Mouse (Mus musculus) stomach, embryonic 15.5 days (tissue): ENCODE data around the gene A930017K11Rik. TPM values are rescaled to one million over a fixed set of nuclear protein-coding genes. Genes with fewer than 3 reads are reported as not detected.

Experiments used
- ATAC-seq: fragments of 200-750 bp; cut with Nextera tagmentation; 2 replicates; pipeline ENCODE4 v1.8.0; 2017; ENCODE audit warnings: low read depth, moderate number of reproducible peaks, moderate TSS enrichment; ENCODE audit not compliant: insufficient read depth, low FRiP score
- H3K27ac ChIP-seq: fragments of 300-500 bp; sonication (generic); 2 replicates; pipeline ENCODE4 v1.5.1; 2015; ENCODE audit warnings: mild to moderate bottlenecking, inconsistent platforms
- H3K27me3 ChIP-seq: fragments of 300-500 bp; sonication (generic); replicated peaks from 2 replicates; pipeline ENCODE4 v1.6.1; 2015; ENCODE audit warnings: inconsistent platforms
- H3K36me3 ChIP-seq: fragments of 300-500 bp; sonication (generic); 2 replicates; pipeline ENCODE4 v1.6.1; 2015; ENCODE audit warnings: inconsistent platforms
- H3K4me1 ChIP-seq: fragments of 300-500 bp; sonication (generic); 2 replicates; pipeline ENCODE4 v1.6.1; 2015; ENCODE audit warnings: inconsistent platforms
- H3K4me2 ChIP-seq: fragments of 300-500 bp; sonication (generic); 2 replicates; pipeline ENCODE4 v1.6.1; 2015; ENCODE audit warnings: mild to moderate bottlenecking, inconsistent platforms
- H3K4me3 ChIP-seq: fragments of 300-500 bp; sonication (generic); replicated peaks from 2 replicates; pipeline ENCODE4 v1.5.1; 2015; ENCODE audit warnings: inconsistent platforms
- H3K9ac ChIP-seq: fragments of 300-500 bp; sonication (generic); 2 replicates; pipeline ENCODE4 v1.6.1; 2015; ENCODE audit warnings: inconsistent platforms
- H3K9me3 ChIP-seq: fragments of 300-500 bp; sonication (generic); 2 replicates; pipeline ENCODE4 v1.6.1; 2016; ENCODE audit warnings: inconsistent platforms
- WGBS: fragments of 180-500 bp; shearing (Covaris S2); methylation state at CpG from one replicate; pipeline ENCODE4 v1.1.7; 2015; 5-methylcytosine and 5-hydroxymethylcytosine counted together
- polyA plus RNA-seq: library from polyadenylated mRNA; unstranded; fragments of >200 nt; fragmentation: Nextera tagmentation; extraction: Ambion mirVana; gene quantifications from 2 replicates; pipeline ENCODE4 v1.2.1, GENCODE M21; 2015

Gene A930017K11Rik
- polyA plus RNA-seq, 1 experiment from 2014 or later: 0.24 TPM

GRCm38 (mm10) chr17:25957586-25958051, 5.3 kb upstream of the A930017K11Rik start:
- 85% methylated on average over 14 of the region's 14 CpGs for WGBS

GRCm38 (mm10) chr17:25956631-25957030, 4.3 kb upstream of the A930017K11Rik start:
- H3K9me3 ChIP-seq: no peaks in the 10 kb centered on the region

More at GRCm38 (mm10) chr17:25957586-25958051, 5.3 kb upstream of the A930017K11Rik start:
- Histone ChIP-seq H3K9me3 (no peaks in the 10 kb centered on the region), H3K36me3 (peaks cover 18% of the 10 kb centered on the region; the same call in 1 of the 2 replicates), H3K4me1 (no peaks in the 10 kb centered on the region), H3K9ac (no peak overlapping the region), H3K27me3 (peaks cover 11% of the 10 kb centered on the region), H3K4me2 (no peak overlapping the region), H3K27ac (no peak overlapping the region), H3K4me3 (no peak overlapping the region)
- no peak for ATAC-seq

GRCm38 (mm10) chr17:25956201-25956600, 3.8 kb upstream of the A930017K11Rik start:
- Histone ChIP-seq H3K4me1 (peaks cover 10% of the 10 kb centered on the region), H3K36me3 (peaks cover 13% of the 10 kb centered on the region; the same call in 1 of the 2 replicates), H3K27me3 (peaks cover 26% of the 10 kb centered on the region), H3K9me3 (no peaks in the 10 kb centered on the region), H3K27ac (no peak overlapping the region), H3K4me3 (no peak overlapping the region), H3K9ac (no peak overlapping the region), H3K4me2 (no peak overlapping the region)
- ATAC-seq: no peak
- WGBS: 82% methylated on average over 7 of the region's 7 CpGs

More at GRCm38 (mm10) chr17:25956631-25957030, 4.3 kb upstream of the A930017K11Rik start:
- Histone ChIP-seq H3K36me3 (peaks cover 16% of the 10 kb centered on the region; the same call in 1 of the 2 replicates), H3K27ac (no peak overlapping the region), H3K9ac (no peak overlapping the region), H3K4me3 (no peak overlapping the region), H3K4me2 (no peak overlapping the region), H3K27me3 (peaks cover 21% of the 10 kb centered on the region), H3K4me1 (peaks cover 5% of the 10 kb centered on the region)
- 77% methylated on average over 7 of the region's 7 CpGs for WGBS
- no peak for ATAC-seq

- H3K9me3 ChIP-seq: no peaks in the 10 kb centered on the region
- H3K36me3 ChIP-seq: peaks cover 11% of the 10 kb centered on the region; the same call in 1 of the 2 replicates
- no peak for ATAC-seq
- H3K9ac ChIP-seq: no peak overlapping the region
- H3K4me3 ChIP-seq: no peak overlapping the region
- H3K27ac ChIP-seq: no peak overlapping the region
- peaks cover 12% of the 10 kb centered on the region for H3K4me1 ChIP-seq
- peaks cover 29% of the 10 kb centered on the region for H3K27me3 ChIP-seq
- 40% methylated on average over 3 of the region's 3 CpGs for WGBS
- no peak overlapping the region for H3K4me2 ChIP-seq
These were observed 3.4 kb upstream of the A930017K11Rik start for GRCm38 (mm10) chr17:25955736-25956135.

GRCm38 (mm10) chr17:25954671-25955070, 2.3 kb upstream of the A930017K11Rik start:
- ATAC-seq: no peak
- Histone ChIP-seq H3K27ac (no peak overlapping the region), H3K4me1 (peaks cover 12% of the 10 kb centered on the region), H3K36me3 (0 out of 2 replicates have a peak, but pooled peaks cover 2% of the 10 kb centered on the region), H3K9me3 (no peaks in the 10 kb centered on the region), H3K9ac (no peak overlapping the region), H3K4me3 (no peak overlapping the region), H3K27me3 (peaks cover 38% of the 10 kb centered on the region), H3K4me2 (no peak overlapping the region)
- 91% methylated on average over 1 of the region's 2 CpGs for WGBS

GRCm38 (mm10) chr17:25953161-25953560, 796 bp upstream of the A930017K11Rik start:
- 80% methylated on average over 5 of the region's 5 CpGs for WGBS
- no peak for ATAC-seq

GRCm38 (mm10) chr17:25951225-25951802, 1.1 kb downstream of the A930017K11Rik start:
- H3K9me3 ChIP-seq: no peaks in the 10 kb centered on the region
- under 1% methylated on average over 33 of the region's 33 CpGs for WGBS
- peaks cover 38% of the 10 kb centered on the region for H3K27me3 ChIP-seq
- ATAC-seq: peak; percentile 29; the same call in 1 of the 2 replicates
- no peaks in the 10 kb centered on the region for H3K36me3 ChIP-seq
- peak overlapping the region; percentile 41 for H3K4me3 ChIP-seq
- H3K27ac ChIP-seq: no peak overlapping the region
- peaks cover 12% of the 10 kb centered on the region for H3K4me1 ChIP-seq
- peak overlapping the region; percentile 85 for H3K4me2 ChIP-seq
- H3K9ac ChIP-seq: 0 out of 2 replicates have a peak overlapping the region, but pooled peaks have one; percentile 9

More at GRCm38 (mm10) chr17:25953161-25953560, 796 bp upstream of the A930017K11Rik start:
- peaks cover 38% of the 10 kb centered on the region for H3K27me3 ChIP-seq
- H3K9ac ChIP-seq: no peak overlapping the region
- no peaks in the 10 kb centered on the region for H3K36me3 ChIP-seq
- H3K27ac ChIP-seq: no peak overlapping the region
- no peak overlapping the region for H3K4me3 ChIP-seq
- no peak overlapping the region for H3K4me2 ChIP-seq
- no peaks in the 10 kb centered on the region for H3K9me3 ChIP-seq
- peaks cover 12% of the 10 kb centered on the region for H3K4me1 ChIP-seq

- no peak for ATAC-seq
- Histone ChIP-seq H3K27ac (no peak overlapping the region), H3K4me2 (no peak overlapping the region), H3K4me3 (no peak overlapping the region), H3K4me1 (peaks cover 12% of the 10 kb centered on the region), H3K9ac (no peak overlapping the region), H3K9me3 (no peaks in the 10 kb centered on the region), H3K36me3 (no peaks in the 10 kb centered on the region), H3K27me3 (peaks cover 38% of the 10 kb centered on the region)
- 0% methylated on average over 3 of the region's 3 CpGs for WGBS
These were observed 1.7 kb downstream of the A930017K11Rik start for GRCm38 (mm10) chr17:25950706-25951105.

- Histone ChIP-seq H3K9me3 (no peaks in the 10 kb centered on the region), H3K27ac (no peak overlapping the region), H3K4me3 (no peak overlapping the region), H3K9ac (no peak overlapping the region), H3K4me2 (no peak overlapping the region), H3K27me3 (peaks cover 38% of the 10 kb centered on the region), H3K4me1 (peaks cover 12% of the 10 kb centered on the region), H3K36me3 (no peaks in the 10 kb centered on the region)
- ATAC-seq: no peak
- 71% methylated on average over 5 of the region's 5 CpGs for WGBS
These were observed 2.4 kb downstream of the A930017K11Rik start for GRCm38 (mm10) chr17:25949981-25950380.

GRCm38 (mm10) chr17:25948051-25948450, 4.3 kb downstream of the A930017K11Rik start:
- WGBS: 82% methylated on average over 8 of the region's 8 CpGs
- no peak for ATAC-seq
- Histone ChIP-seq H3K27ac (no peak overlapping the region), H3K4me1 (peaks cover 12% of the 10 kb centered on the region), H3K4me3 (no peak overlapping the region), H3K27me3 (peaks cover 31% of the 10 kb centered on the region), H3K9ac (no peak overlapping the region), H3K4me2 (no peak overlapping the region), H3K36me3 (no peaks in the 10 kb centered on the region), H3K9me3 (no peaks in the 10 kb centered on the region)

GRCm38 (mm10) chr17:25947576-25947975, 4.8 kb downstream of the A930017K11Rik start:
- 89% methylated on average over 4 of the region's 4 CpGs for WGBS
- ATAC-seq: no peak
- Histone ChIP-seq H3K36me3 (no peaks in the 10 kb centered on the region), H3K27ac (no peak overlapping the region), H3K4me3 (no peak overlapping the region), H3K4me2 (no peak overlapping the region), H3K9ac (no peak overlapping the region), H3K9me3 (no peaks in the 10 kb centered on the region), H3K27me3 (peaks cover 26% of the 10 kb centered on the region), H3K4me1 (peaks cover 12% of the 10 kb centered on the region)

GRCm38 (mm10) chr17:25946891-25947290, 5.5 kb downstream of the A930017K11Rik start:
- 82% methylated on average over 8 of the region's 8 CpGs for WGBS
- no peak overlapping the region for H3K4me2 ChIP-seq
- no peak overlapping the region for H3K9ac ChIP-seq
- H3K27me3 ChIP-seq: peaks cover 19% of the 10 kb centered on the region
- no peak overlapping the region for H3K4me3 ChIP-seq
- H3K27ac ChIP-seq: no peak overlapping the region
- peaks cover 13% of the 10 kb centered on the region for H3K4me1 ChIP-seq
- no peaks in the 10 kb centered on the region for H3K9me3 ChIP-seq
- no peaks in the 10 kb centered on the region for H3K36me3 ChIP-seq
- ATAC-seq: no peak
